Mouse (Mus musculus) neural tube, embryonic 15.5 days (tissue): ENCODE measurements around the gene Olfr214. TPM values are rescaled to one million over a fixed set of nuclear protein-coding genes. Genes with fewer than 3 reads are reported as not detected.
"Not testable (repeated sequence)": the region's sequence is repeated elsewhere in the genome, so short reads cannot be mapped to it uniquely, and the experiment has no call there.

Experiments
- ATAC-seq: fragments of 200-750 bp; cut with Nextera tagmentation; 2 replicates; pipeline ENCODE4 v1.8.0; 2017; ENCODE audit warnings: mild to moderate bottlenecking, moderate TSS enrichment, moderate library complexity; ENCODE audit not compliant: low FRiP score
- H3K27ac ChIP-seq: fragments of 300-500 bp; sonication (generic); replicated peaks from 2 replicates; pipeline ENCODE4 v1.5.1; 2015; ENCODE audit warnings: mild to moderate bottlenecking, inconsistent platforms
- H3K27me3 ChIP-seq: fragments of 300-500 bp; sonication (generic); replicated peaks from 2 replicates; pipeline ENCODE4 v1.6.1; 2015; ENCODE audit warnings: inconsistent platforms
- H3K36me3 ChIP-seq: fragments of 300-500 bp; sonication (generic); 2 replicates; pipeline ENCODE4 v1.6.1; 2015; ENCODE audit warnings: inconsistent platforms
- H3K4me1 ChIP-seq: fragments of 300-500 bp; sonication (generic); 2 replicates; pipeline ENCODE4 v1.6.1; 2015; ENCODE audit warnings: inconsistent platforms
- H3K4me2 ChIP-seq: fragments of 300-500 bp; sonication (generic); 2 replicates; pipeline ENCODE4 v1.6.1; 2015; ENCODE audit warnings: inconsistent platforms, mild to moderate bottlenecking, moderate library complexity
- H3K4me3 ChIP-seq: fragments of 300-500 bp; sonication (generic); replicated peaks from 2 replicates; pipeline ENCODE4 v1.5.1; 2015; ENCODE audit warnings: mild to moderate bottlenecking, inconsistent platforms
- H3K9ac ChIP-seq: fragments of 300-500 bp; sonication (generic); replicated peaks from 2 replicates; pipeline ENCODE4 v1.6.1; 2015; ENCODE audit warnings: mild to moderate bottlenecking, inconsistent platforms
- H3K9me3 ChIP-seq: fragments of 300-500 bp; sonication (generic); replicated peaks from 2 replicates; pipeline ENCODE4 v1.6.1; 2016; ENCODE audit warnings: inconsistent platforms
- WGBS: fragments of 180-500 bp; shearing (Covaris S2); methylation state at CpG from one replicate; pipeline ENCODE4 v1.1.7; 2015; ENCODE audit warnings: mixed read lengths; 5-methylcytosine and 5-hydroxymethylcytosine counted together
- polyA plus RNA-seq: library from polyadenylated mRNA; unstranded; fragments of >200 nt; fragmentation: Nextera tagmentation; extraction: Ambion mirVana; gene quantifications from 2 replicates; pipeline ENCODE4 v1.2.1, GENCODE M21; 2015

Gene Olfr214
- polyA plus RNA-seq, result not detected in 2 replicates

GRCm38 (mm10) chr6:116553935-116554334 lies at the start of gene Olfr214:
Gene Olfr214, plus strand, starts transcription at chr6:116554235.
- no peaks in the 10 kb centered on the region for H3K27me3 ChIP-seq
- 76% methylated on average over 1 of the region's 1 CpGs for WGBS
- no peak for ATAC-seq

DNA sequence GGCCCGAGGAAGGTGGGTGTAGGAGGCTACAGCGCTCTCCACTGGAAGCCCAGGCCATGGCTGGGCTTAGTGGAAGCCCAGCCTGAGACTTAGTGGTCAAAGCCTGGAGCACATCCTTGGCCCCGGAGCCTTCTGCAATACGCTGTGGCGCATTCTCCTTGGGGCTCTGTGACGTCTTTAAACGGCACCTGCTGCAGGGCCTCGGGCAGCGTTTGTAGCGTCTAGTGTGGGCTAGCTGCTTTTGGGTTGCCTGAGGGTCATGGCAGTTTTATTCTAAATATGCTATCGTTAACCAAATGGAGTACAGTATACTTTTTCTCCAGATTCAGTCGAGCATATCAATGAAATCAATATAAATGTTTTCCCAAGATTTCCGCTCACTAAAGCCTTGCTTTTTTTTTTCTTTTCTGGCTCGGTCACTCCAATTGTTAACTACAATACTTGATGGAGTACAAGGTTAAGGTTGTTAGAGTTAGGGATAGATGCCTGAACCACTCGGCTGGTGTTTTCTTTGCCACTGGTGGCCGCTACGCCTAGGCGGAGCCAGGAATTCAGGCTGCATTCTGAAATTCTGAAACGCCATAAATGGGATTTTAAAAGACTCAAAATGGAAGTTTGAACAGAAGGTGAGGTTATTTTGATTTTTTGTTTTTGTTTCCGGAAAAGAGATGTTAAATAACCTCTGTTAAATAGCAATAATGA lies 47.6 kb upstream of the Olfr214 start, which contains the start of gene Olfr212:
TSS of gene Olfr212 (plus strand) at position 215 of the 702 bp plus-strand sequence.
- H3K27ac ChIP-seq, H3K4me1 ChIP-seq, H3K27me3 ChIP-seq, H3K9me3 ChIP-seq, H3K4me3 ChIP-seq, H3K4me2 ChIP-seq, ATAC-seq, H3K9ac ChIP-seq, H3K36me3 ChIP-seq: not testable (repeated sequence)
- WGBS, result 94% methylated on average over 20 of the region's 20 CpGs

More at GRCm38 (mm10) chr6:116553935-116554334, at the start of gene Olfr214:
- no peaks in the 10 kb centered on the region for H3K36me3 ChIP-seq
- H3K9ac ChIP-seq, result no peak within 1 kb of the TSS
- no peak within 1 kb of the TSS for H3K4me3 ChIP-seq
- no peaks in the 10 kb centered on the region for H3K9me3 ChIP-seq
- H3K4me1 ChIP-seq, result no peaks in the 10 kb centered on the region
- H3K4me2 ChIP-seq, result no peak within 1 kb of the TSS
- H3K27ac ChIP-seq, result no peak within 1 kb of the TSS

DNA sequence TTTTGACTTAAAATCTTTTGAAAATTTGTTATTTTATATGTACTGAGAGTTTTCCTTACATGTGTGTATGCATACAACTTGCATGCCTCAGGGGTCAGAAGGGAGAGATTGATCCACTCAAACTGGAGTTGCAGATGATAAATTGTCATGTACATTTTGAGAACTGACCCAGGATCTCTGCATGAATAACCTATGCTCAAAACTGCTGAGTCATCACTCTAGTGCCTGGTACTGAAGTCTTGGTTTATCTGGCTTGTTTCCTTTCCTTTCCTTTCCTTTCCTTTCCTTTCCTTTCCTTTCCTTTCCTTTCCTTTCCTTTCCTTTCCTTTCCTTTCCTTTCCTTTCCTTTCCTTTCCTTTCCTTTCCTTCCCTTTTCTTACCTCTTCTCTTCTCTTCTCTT lies 39.2 kb upstream of the Olfr214 start:
- Histone ChIP-seq H3K4me2 (no peak overlapping the region), H3K4me1 (no peaks in the 10 kb centered on the region), H3K9ac (no peak overlapping the region), H3K9me3 (no peaks in the 10 kb centered on the region), H3K27ac (no peak overlapping the region), H3K36me3 (no peaks in the 10 kb centered on the region), H3K4me3 (no peak overlapping the region), H3K27me3 (no peaks in the 10 kb centered on the region)
- ATAC-seq, result no peak

DNA sequence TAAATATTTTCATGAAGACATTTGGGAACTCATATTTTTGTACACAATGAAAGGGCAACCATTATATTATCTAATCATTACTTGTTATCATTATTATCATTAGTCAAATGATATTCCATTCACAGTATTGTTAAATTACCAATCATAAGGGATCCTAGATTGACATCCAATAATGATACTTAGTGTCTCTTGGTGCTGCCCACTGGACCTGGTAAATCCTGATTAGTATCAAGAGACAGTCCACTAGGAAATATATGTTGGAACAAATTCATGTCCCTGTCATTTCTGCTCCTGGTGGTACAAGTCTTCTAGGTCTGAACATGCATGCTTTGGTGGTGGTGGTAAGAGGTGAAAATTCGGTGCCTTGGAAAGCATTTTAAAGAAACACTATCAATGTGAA lies 15.9 kb upstream of the Olfr214 start, which contains the start of gene Olfr213:
TSS of gene Olfr213 (plus strand) at position 301 of the 400 bp plus-strand sequence.
- WGBS, result 92% methylated on average over 1 of the region's 1 CpGs

GRCm38 (mm10) chr6:116542500-116542899 lies 11.5 kb upstream of the Olfr214 start:
- H3K4me3 ChIP-seq, result no peak overlapping the region
- no peak overlapping the region for H3K9ac ChIP-seq
- H3K27ac ChIP-seq, result no peak overlapping the region
- H3K27me3 ChIP-seq, result no peaks in the 10 kb centered on the region
- H3K4me1 ChIP-seq, result no peaks in the 10 kb centered on the region
- no peaks in the 10 kb centered on the region for H3K9me3 ChIP-seq
- ATAC-seq, result no peak
- no peaks in the 10 kb centered on the region for H3K36me3 ChIP-seq
- 94% methylated on average over 2 of the region's 2 CpGs for WGBS
- no peak overlapping the region for H3K4me2 ChIP-seq

More for the DNA sequence above, 15.9 kb upstream of the Olfr214 start, which contains the start of gene Olfr213:
- ATAC-seq, result no peak
- Histone ChIP-seq H3K27ac (no peak within 1 kb of the TSS), H3K4me3 (no peak within 1 kb of the TSS), H3K9ac (no peak within 1 kb of the TSS), H3K4me1 (no peaks in the 10 kb centered on the region), H3K4me2 (no peak within 1 kb of the TSS), H3K27me3 (no peaks in the 10 kb centered on the region), H3K36me3 (no peaks in the 10 kb centered on the region), H3K9me3 (no peaks in the 10 kb centered on the region)

DNA sequence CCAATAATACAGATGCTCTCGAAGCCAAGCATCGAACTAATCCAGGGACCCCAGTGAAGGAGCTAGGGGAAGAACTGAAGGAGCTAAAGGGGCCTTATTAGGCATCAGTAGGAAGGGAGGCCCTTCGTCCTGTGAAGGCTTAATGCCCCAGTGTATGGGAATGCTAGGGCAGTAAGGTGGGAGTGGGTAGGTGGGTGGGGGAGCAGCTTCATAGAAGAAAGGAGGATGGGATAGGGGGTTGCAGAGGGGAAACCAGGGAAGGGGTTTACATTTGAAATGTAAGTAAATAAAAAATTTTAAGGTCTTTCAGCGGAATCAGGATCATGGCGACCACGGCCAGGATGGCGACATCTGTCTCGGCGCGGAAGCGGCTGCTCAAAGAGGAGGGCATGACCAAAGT lies 3.2 kb upstream of the Olfr214 start, which contains the start of gene Gm5580:
TSS of gene Gm5580 (plus strand) at position 301 of the 400 bp plus-strand sequence.
- not testable (repeated sequence) for H3K4me2 ChIP-seq, H3K9me3 ChIP-seq, H3K9ac ChIP-seq, H3K4me3 ChIP-seq, H3K36me3 ChIP-seq, ATAC-seq, H3K27me3 ChIP-seq, H3K27ac ChIP-seq, H3K4me1 ChIP-seq
- 95% methylated on average over 11 of the region's 11 CpGs for WGBS

GRCm38 (mm10) chr6:116554952-116555351 lies 917 bp downstream of the Olfr214 start:
- ATAC-seq, result no peak
- WGBS, result 76% methylated on average over 3 of the region's 3 CpGs

GRCm38 (mm10) chr6:116569834-116570233 lies 15.8 kb downstream of the Olfr214 start:
- Histone ChIP-seq H3K36me3 (no peaks in the 10 kb centered on the region), H3K4me1 (no peaks in the 10 kb centered on the region), H3K4me2 (no peak overlapping the region), H3K9me3 (no peaks in the 10 kb centered on the region), H3K9ac (no peak overlapping the region), H3K27me3 (no peaks in the 10 kb centered on the region), H3K4me3 (no peak overlapping the region), H3K27ac (no peak overlapping the region)
- no peak for ATAC-seq
- 36% methylated on average over 3 of the region's 3 CpGs for WGBS

More at GRCm38 (mm10) chr6:116554952-116555351, 917 bp downstream of the Olfr214 start:
- H3K9me3 ChIP-seq, result no peaks in the 10 kb centered on the region
- no peaks in the 10 kb centered on the region for H3K36me3 ChIP-seq
- H3K27me3 ChIP-seq, result no peaks in the 10 kb centered on the region
- H3K9ac ChIP-seq, result no peak overlapping the region
- no peaks in the 10 kb centered on the region for H3K4me1 ChIP-seq
- no peak overlapping the region for H3K4me2 ChIP-seq
- no peak overlapping the region for H3K4me3 ChIP-seq
- no peak overlapping the region for H3K27ac ChIP-seq

GRCm38 (mm10) chr6:116584095-116584494 lies 30.1 kb downstream of the Olfr214 start, which contains the start of gene Olfr215:
Gene Olfr215, minus strand, starts transcription at chr6:116584195.
- Histone ChIP-seq H3K27ac (no peak within 1 kb of the TSS), H3K4me3 (no peak within 1 kb of the TSS), H3K4me2 (no peak within 1 kb of the TSS), H3K4me1 (no peaks in the 10 kb centered on the region), H3K9ac (no peak within 1 kb of the TSS), H3K36me3 (no peaks in the 10 kb centered on the region), H3K9me3 (no peaks in the 10 kb centered on the region), H3K27me3 (no peaks in the 10 kb centered on the region)
- no peak for ATAC-seq
- WGBS, result 69% methylated on average over 4 of the region's 4 CpGs

DNA sequence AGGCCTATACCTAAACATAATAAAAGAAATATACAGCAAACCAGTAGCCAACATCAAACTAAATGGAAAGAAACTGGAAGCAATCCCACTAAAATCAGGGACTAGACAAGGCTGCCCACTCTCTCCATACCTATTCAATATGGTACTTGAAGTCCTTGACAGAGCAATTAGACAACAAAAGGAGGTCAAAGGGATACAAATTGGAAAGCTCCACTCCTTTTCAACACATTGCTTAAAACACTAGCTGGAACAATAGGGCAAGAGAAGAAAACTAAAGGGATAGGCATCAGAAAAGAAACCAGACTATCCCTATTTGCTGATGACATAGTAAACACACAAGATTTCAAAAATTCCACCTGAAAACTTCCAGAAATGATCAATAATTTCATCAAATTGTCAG lies 46.9 kb downstream of the Olfr214 start:
- ATAC-seq, H3K4me3 ChIP-seq, H3K27me3 ChIP-seq, H3K9me3 ChIP-seq, H3K9ac ChIP-seq, H3K4me2 ChIP-seq, H3K27ac ChIP-seq, H3K4me1 ChIP-seq, H3K36me3 ChIP-seq: not testable (repeated sequence)

GRCm38 (mm10) chr6:116607230-116607629 lies 53.2 kb downstream of the Olfr214 start:
- Histone ChIP-seq H3K27me3 (no peaks in the 10 kb centered on the region), H3K4me3 (no peak overlapping the region), H3K4me2 (no peak overlapping the region), H3K36me3 (no peaks in the 10 kb centered on the region), H3K4me1 (no peaks in the 10 kb centered on the region), H3K9me3 (no peaks in the 10 kb centered on the region), H3K27ac (no peak overlapping the region), H3K9ac (no peak overlapping the region)
- WGBS, result 69% methylated on average over 4 of the region's 4 CpGs
- no peak for ATAC-seq
